Mouse (Mus musculus) megakaryocyte progenitor cell, adult 5-6 weeks (primary cell): Measurements from ENCODE around the gene Arhgef16. TPM values are rescaled to one million over a fixed set of nuclear protein-coding genes. Genes with fewer than 3 reads are reported as not detected.

Source experiments
- ATAC-seq: replicated peaks from 2 replicates; pipeline ENCODE4 v1.8.0; 2016; ENCODE audit warnings: mild to moderate bottlenecking, moderate TSS enrichment, inconsistent platforms; ENCODE audit not compliant: poor library complexity
- total RNA-seq, 2 experiments: library from RNA; stranded (forward) in 1 of 2; stranded (reverse) in 1 of 2; fragments of 157-497, 149-512 nt in 1 of 2; fragments of 200-1000 nt in 1 of 2; gene quantifications; 2 replicates each; pipeline versions ENCODE4 v1.2.3 to v1.2.4; 2015 to 2017

Gene Arhgef16
- total RNA-seq, 2 experiments from 2014 or later: not detected

GRCm38 (mm10) chr4:154232295-154232694, 69.2 kb downstream of the Arhgef16 start:
- no peak for ATAC-seq

- ATAC-seq: no peak
These were observed 70.1 kb downstream of the Arhgef16 start for GRCm38 (mm10) chr4:154231380-154231779.

- no peak for ATAC-seq
These were observed 71.9 kb downstream of the Arhgef16 start for GRCm38 (mm10) chr4:154229569-154229968.

Other genes with a start within 250 kb of the Arhgef16 start
- not detected in 2 replicates for gene Trp73, start 161.5 kb downstream of the Arhgef16 start, total RNA-seq (2015)
- not detected in 2 replicates for gene Trp73, start 161.5 kb downstream of the Arhgef16 start, total RNA-seq (2017)
- 9.9 and 11.9 TPM in 2 replicates for gene Wrap73, start 159.3 kb downstream of the Arhgef16 start, total RNA-seq (2015)
- gene Wrap73, start 159.3 kb downstream of the Arhgef16 start, total RNA-seq (2017): 9.1 and 13.0 TPM in 2 replicates
- gene Tprgl, start 141.0 kb downstream of the Arhgef16 start, total RNA-seq (2015): 41.9 and 43.8 TPM in 2 replicates
- 22.9 and 32.9 TPM in 2 replicates for gene Tprgl, start 141.0 kb downstream of the Arhgef16 start, total RNA-seq (2017)
- not detected in 2 replicates for gene Megf6, start 130.9 kb downstream of the Arhgef16 start, total RNA-seq (2015)
- gene Megf6, start 130.9 kb downstream of the Arhgef16 start, total RNA-seq (2017): 0.12 and 0.17 TPM in 2 replicates
- not detected in 2 replicates for gene B230104I21Rik, start 34.5 kb upstream of the Arhgef16 start, total RNA-seq (2015)
- not detected in 2 replicates for gene B230104I21Rik, start 34.5 kb upstream of the Arhgef16 start, total RNA-seq (2017)